Mouse (Mus musculus) naive thymus-derived CD4-positive, alpha-beta T cell, adult 5 months (primary cell): Measurements from ENCODE around the gene Sh3gl2. TPM values are rescaled to one million over a fixed set of nuclear protein-coding genes. Genes with fewer than 3 reads are reported as not detected.

Source experiments
- polyA plus RNA-seq: library from polyadenylated mRNA; unstranded; fragments of 100-300 nt; shearing (Covaris generic); gene quantifications from one replicate; pipeline ENCODE4 v1.2.1, GENCODE M21; 2017

Sh3gl2 gene
- not detected for polyA plus RNA-seq

DNA sequence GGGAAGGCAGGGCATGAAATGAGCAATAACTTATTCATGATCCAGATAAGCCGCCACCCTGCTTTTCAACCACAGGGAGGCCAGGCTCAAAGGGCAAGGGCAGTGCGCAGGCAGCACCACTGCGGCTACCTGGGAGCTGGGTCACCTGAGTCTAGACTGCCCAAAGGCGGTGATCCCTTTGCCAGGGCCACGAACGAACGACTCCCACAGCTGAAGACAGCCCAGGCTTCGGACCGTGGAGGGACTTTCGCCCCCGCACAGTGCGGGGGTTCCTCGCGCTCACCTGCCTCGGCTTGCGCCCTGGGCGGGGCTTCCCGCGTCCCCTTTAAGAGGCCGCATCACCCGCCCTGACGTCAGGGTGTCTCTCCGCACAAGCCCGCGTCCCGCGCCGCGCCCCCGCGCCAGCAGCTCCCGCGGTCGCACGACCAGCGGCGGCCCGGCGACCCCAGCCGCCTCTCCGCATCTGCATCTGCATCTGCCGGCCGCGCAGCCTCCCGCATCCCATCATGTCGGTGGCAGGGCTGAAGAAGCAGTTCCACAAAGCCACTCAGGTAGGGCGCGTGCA is at the start of gene Sh3gl2:
Gene Sh3gl2 (plus strand): TSS at position 56 of the 565 bp plus-strand sequence.

DNA sequence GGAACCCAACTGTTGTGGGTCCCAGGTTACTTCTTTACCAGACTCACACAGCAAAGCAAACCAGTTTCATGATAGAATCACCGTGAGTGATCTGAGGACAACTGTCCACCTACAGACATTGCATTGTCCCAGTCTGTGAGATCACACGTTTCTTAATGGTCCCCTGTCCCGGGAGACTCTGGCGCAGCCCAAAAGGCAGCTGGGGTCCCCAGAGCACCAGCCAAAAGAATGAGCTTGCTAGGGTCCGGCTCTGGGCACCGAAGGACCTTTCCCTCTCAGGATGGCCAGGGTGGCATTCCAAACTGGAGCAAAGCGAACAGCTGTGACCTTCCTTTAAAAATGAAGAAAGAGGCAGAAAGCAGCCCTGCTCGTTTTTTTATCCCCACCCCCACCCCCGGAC is 308.9 kb downstream of the Sh3gl2 start, which contains the start of gene Adamtsl1:
Gene Adamtsl1 (plus strand): TSS at position 381 of the 400 bp plus-strand sequence.

